Mouse (Mus musculus) ES-Bruce4 (cell line): ENCODE data around the gene Myo1d. TPM values are rescaled to one million over a fixed set of nuclear protein-coding genes. Genes with fewer than 3 reads are reported as not detected.

Experiments used
- H3K27ac ChIP-seq: 2 replicates; pipeline ENCODE4 v1.5.1; 2012; ENCODE audit warnings: low read length, inconsistent platforms; ENCODE audit not compliant: insufficient read depth
- H3K27me3 ChIP-seq: 2 replicates; pipeline ENCODE4 v1.6.1; 2012; ENCODE audit warnings: mild to moderate bottlenecking, low read length, inconsistent platforms; ENCODE audit not compliant: control insufficient read depth, poor library complexity, insufficient read depth, severe bottlenecking
- H3K36me3 ChIP-seq: 2 replicates; pipeline ENCODE4 v1.6.1; 2012; ENCODE audit warnings: inconsistent platforms, mild to moderate bottlenecking, low read length, moderate library complexity; ENCODE audit not compliant: control insufficient read depth, poor library complexity, insufficient read depth, severe bottlenecking
- H3K4me1 ChIP-seq: one replicate; pipeline ENCODE4 v1.8.1; 2011; ENCODE audit warnings: low read length; ENCODE audit not compliant: control insufficient read depth, insufficient read depth
- H3K4me3 ChIP-seq: 2 replicates; pipeline ENCODE4 v1.5.1; 2011; ENCODE audit warnings: low read depth, mild to moderate bottlenecking, low read length
- H3K9ac ChIP-seq: 2 replicates; pipeline ENCODE4 v1.6.1; 2012; ENCODE audit warnings: low read depth, mild to moderate bottlenecking, inconsistent platforms; ENCODE audit not compliant: poor library complexity, severe bottlenecking
- H3K9me3 ChIP-seq: replicated peaks from 2 replicates; pipeline ENCODE4 v1.6.1; 2012; ENCODE audit warnings: mild to moderate bottlenecking, low read length, inconsistent platforms; ENCODE audit not compliant: control insufficient read depth, poor library complexity, insufficient read depth, severe bottlenecking
- CTCF ChIP-seq: IDR thresholded peaks from one replicate; pipeline ENCODE4 v1.8.1; 2011; ENCODE audit warnings: low read depth, low read length
- EP300 ChIP-seq: IDR thresholded peaks from 2 replicates; pipeline ENCODE4 v1.6.1; 2011; ENCODE audit warnings: low read depth, low read length; ENCODE audit not compliant: insufficient read depth
- POLR2A ChIP-seq: IDR thresholded peaks from one replicate; pipeline ENCODE4 v1.8.1; 2011; ENCODE audit warnings: low read length; ENCODE audit not compliant: insufficient read depth
- polyA plus RNA-seq: library from polyadenylated mRNA; stranded (reverse); fragments of >200 nt; gene quantifications from 2 replicates; pipeline ENCODE4 v1.2.4, GENCODE M21; 2011; ENCODE audit warnings: low read depth; ENCODE audit not compliant: missing spikeins, insufficient read depth, insufficient read length

Myo1d gene
- polyA plus RNA-seq, 1 experiment = 6.6 TPM

- no peaks in the 10 kb centered on the region for H3K4me1 ChIP-seq
- no peaks in the 10 kb centered on the region for H3K36me3 ChIP-seq
- no peaks in the 10 kb centered on the region for H3K9me3 ChIP-seq
- no peak overlapping the region for H3K9ac ChIP-seq
- TF ChIP-seq POLR2A (no peak), CTCF (no peak), EP300 (no peak)
- no peak overlapping the region for H3K27ac ChIP-seq
- H3K27me3 ChIP-seq = no peaks in the 10 kb centered on the region
- no peak overlapping the region for H3K4me3 ChIP-seq
Observed at GRCm38 (mm10) chr11:80614949-80615725, 164.7 kb downstream of the Myo1d start.

DNA sequence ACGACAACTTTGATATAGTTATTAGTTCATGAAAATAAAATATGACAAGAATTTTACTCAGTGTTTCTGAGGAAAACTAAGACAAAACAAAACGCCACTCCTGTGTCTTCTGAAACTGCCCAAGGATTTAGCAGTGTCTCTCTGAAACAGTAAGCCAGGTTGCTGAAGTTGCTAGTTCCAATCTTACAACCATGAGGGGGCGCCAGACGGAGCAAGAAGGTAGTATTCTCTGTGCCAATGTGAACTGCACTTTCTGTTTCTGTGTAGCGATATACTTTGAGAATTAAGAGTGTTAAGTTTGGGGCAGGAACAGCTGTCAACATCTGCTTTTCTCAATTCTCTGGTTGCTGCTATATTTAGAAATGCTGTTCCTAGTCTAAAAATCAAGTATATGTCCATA, 165.4 kb downstream of the Myo1d start:
- Histone ChIP-seq H3K36me3 (no peaks in the 10 kb centered on the region), H3K27me3 (no peaks in the 10 kb centered on the region), H3K4me1 (no peaks in the 10 kb centered on the region), H3K27ac (no peak overlapping the region), H3K9me3 (no peaks in the 10 kb centered on the region), H3K4me3 (no peak overlapping the region), H3K9ac (no peak overlapping the region)
- TF ChIP-seq CTCF (no peak), POLR2A (no peak), EP300 (no peak)

DNA sequence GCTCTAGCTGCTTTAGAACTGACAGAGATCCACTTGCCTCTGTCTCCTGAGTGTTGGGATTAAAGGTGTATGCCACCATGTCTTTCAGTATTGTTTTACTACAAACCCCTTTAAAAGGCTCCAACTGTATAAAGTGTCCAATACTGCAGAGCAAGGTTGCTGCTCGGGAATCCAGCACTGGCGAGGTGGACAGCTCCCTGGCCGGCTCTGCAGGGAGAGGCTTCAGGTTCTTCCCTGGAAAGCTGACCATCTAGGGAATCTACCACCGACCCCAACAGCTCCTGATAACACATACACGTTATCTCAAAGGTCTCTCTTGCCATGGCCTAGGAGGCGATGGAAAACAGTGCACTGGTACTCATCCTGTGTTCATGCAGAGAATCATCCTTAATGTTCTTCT, 166.3 kb downstream of the Myo1d start:
- no peak overlapping the region for H3K4me3 ChIP-seq
- no peak overlapping the region for H3K9ac ChIP-seq
- TF ChIP-seq CTCF (no peak), EP300 (no peak), POLR2A (no peak)
- H3K36me3 ChIP-seq = no peaks in the 10 kb centered on the region
- H3K4me1 ChIP-seq = no peaks in the 10 kb centered on the region
- no peaks in the 10 kb centered on the region for H3K9me3 ChIP-seq
- H3K27ac ChIP-seq = no peak overlapping the region
- H3K27me3 ChIP-seq = no peaks in the 10 kb centered on the region

DNA sequence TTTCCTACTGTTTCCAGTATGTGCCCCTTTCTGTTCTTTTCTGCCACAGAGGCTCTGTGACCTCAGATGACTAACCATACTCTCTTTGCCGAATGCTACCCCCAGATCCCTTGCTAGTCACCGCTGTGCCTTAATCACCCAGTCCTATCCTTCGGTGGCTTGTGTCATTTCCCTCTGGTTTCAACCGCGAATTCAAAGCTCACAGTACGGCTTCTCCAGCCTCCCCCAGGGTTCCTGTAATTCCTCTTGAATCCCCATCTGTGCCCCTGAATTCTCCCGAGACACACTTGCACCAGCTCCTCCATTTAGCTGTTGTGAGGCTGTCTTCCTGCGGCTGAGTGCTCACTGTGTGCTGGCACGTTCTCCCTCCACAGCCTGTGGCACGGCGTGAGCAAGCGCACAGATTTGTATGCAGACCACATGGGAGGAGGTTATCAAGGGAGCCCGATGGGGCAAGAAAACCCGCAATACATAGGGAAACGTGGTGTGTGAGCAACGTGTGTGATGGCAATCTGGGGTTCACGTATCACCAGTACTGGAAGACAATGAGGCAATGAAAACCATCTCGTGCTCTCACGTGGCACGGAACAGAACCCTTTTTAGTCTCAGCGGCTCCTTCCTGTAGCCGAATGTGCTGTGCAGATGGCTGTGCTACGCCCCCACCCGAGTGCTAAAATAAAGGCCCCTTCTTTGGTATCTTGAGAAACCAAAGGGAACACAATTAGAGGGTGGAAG, 177.0 kb downstream of the Myo1d start:
- H3K4me3 ChIP-seq = peak overlapping the region; percentile 22
- no peaks in the 10 kb centered on the region for H3K36me3 ChIP-seq
- H3K9ac ChIP-seq = 0 out of 2 replicates have a peak overlapping the region, but pooled peaks have one; percentile 33
- H3K27ac ChIP-seq = no peak overlapping the region
- H3K9me3 ChIP-seq = no peaks in the 10 kb centered on the region
- H3K4me1 ChIP-seq = no peaks in the 10 kb centered on the region
- H3K27me3 ChIP-seq = no peaks in the 10 kb centered on the region
- no peak for TF ChIP-seq CTCF
- TF ChIP-seq EP300 = no peak
- TF ChIP-seq POLR2A = no peak

- H3K27ac ChIP-seq = no peak overlapping the region
Observed at GRCm38 (mm10) chr11:80602041-80602458, 177.8 kb downstream of the Myo1d start.

More at GRCm38 (mm10) chr11:80602041-80602458, 177.8 kb downstream of the Myo1d start:
- Histone ChIP-seq H3K27me3 (no peaks in the 10 kb centered on the region), H3K36me3 (no peaks in the 10 kb centered on the region), H3K9me3 (no peaks in the 10 kb centered on the region), H3K4me1 (no peaks in the 10 kb centered on the region), H3K4me3 (no peak overlapping the region), H3K9ac (no peak overlapping the region)
- no peak for TF ChIP-seq POLR2A
- no peak for TF ChIP-seq EP300
- peak; percentile 47 for TF ChIP-seq CTCF
